Mouse (Mus musculus) lung, adult 2 months (tissue): ENCODE data around the gene Pate2.

ENCODE experiments used
- CTCF ChIP-seq: fragments of 200-500 bp; IDR thresholded peaks from 2 replicates; pipeline ENCODE4 v1.5.1; 2011; ENCODE audit warnings: mild to moderate bottlenecking, low read length, control low read depth; ENCODE audit not compliant: insufficient read depth
- POLR2A ChIP-seq: fragments of 200-500 bp; IDR thresholded peaks from 2 replicates; pipeline ENCODE4 v1.6.1; 2011; ENCODE audit warnings: low read depth, mild to moderate bottlenecking, control low read depth, low read length, borderline replicate concordance; ENCODE audit errors: extremely low read depth

DNA sequence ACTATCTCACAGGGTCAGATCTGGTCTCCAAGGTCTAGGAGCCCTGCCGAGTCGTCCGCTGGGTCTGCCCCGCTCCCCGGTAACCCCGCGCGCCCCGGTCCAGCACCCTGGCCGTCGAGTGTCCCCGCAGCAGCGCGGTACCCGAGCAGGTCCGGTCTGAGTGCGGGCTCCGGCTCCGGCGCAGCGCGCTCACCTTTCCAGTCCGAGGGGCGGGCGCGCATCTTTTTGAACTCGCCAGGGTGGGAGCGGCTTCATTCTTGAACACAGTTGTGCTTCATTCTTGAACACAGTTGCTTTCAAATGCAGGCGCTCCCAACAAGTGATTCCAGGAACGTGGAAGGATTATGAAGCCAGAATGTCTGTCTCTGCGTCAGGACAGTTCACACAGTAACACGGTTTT is 4.3 kb downstream of the Pate2 start:
- TF ChIP-seq POLR2A (no peak), CTCF (no peak)
